Mouse (Mus musculus): Measurements from ENCODE around the gene Brinp1.
"Not testable (repeated sequence)": the region's sequence is repeated elsewhere in the genome, so short reads cannot be mapped to it uniquely, and the experiment has no call there.

The Brinp1 gene

DNA sequence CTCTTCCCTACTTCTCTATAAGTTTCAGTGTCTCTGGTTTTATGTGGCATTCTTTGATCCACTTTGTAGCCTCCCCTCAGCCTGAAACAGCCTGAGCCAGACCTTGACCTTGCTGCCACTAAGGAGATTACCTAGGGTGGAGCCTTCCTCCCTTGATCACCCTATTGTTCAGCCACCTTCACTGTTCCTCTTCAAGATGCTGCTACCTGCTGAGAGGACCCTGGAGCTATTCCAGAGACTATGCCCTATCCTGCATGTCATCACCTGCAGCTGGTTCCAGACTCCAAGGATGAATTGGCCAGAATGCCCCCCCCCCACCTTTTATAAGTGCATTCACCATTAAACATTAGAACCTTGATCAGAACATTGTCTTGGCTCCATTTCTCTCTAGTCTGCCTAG is 140.2 kb downstream of the Brinp1 start:
- DNase-seq: not testable (repeated sequence)

DNA sequence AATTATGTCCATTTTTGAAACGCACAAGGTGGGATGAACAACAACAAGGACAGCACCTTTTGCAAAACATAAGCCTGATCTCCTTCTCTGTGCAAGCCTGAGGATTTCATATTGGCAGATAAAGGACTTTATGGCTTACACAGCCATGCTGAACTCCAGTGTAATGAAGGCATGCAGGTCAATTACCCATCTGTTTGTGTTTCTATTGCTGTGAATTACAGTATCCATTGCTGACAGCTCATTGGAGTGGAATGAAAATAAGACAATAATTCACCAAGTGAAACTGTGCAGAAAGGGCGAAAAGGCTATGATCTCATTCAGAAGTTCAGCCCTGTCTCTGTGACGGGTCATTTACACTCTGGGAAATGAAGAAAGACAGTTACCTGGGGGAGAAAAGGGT is 147.7 kb downstream of the Brinp1 start:
- DNase-seq: no peak

DNA sequence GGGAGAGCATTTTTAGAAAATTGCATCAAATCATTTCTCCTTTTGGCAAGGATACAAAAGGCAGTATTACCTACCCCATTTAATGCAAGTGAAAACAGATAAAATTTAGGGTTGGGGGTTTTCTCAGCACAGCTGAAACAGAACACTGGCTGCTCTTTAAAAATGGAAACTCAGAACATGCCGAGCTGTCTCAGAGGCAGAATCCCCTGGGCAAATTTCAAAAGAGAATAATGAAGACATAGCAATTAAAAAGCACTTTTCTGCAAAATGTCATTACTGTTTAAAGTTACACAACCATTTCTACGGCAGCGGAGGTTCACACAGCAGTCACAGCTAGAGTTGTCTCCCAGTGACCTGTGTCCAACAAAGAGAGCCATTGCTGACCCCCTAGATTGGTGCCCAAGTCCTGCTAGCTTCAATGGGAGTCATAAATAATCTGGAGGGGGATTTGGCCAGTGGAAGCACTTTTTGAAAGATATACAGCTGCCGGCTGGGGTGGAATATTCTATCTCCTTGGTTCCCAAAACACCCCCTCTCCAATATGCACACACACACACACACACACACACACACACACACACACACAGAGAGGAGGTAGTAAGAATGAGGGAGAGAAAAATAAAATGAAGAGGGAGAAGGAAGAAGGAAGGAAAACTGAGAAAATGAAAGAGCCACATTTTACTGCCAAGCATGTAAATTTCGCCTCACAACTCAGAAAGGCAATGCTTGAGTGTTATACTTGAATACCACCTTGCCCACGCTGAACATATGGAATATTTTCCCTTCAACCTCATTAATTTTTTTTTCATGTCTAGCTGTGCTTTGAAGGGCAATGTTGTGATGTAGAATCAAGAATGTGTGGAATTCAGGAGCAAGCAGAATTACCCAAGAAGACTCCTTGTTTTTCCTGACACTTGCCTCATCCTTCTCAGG is 152.0 kb downstream of the Brinp1 start:
- DNase-seq: no peak

DNA sequence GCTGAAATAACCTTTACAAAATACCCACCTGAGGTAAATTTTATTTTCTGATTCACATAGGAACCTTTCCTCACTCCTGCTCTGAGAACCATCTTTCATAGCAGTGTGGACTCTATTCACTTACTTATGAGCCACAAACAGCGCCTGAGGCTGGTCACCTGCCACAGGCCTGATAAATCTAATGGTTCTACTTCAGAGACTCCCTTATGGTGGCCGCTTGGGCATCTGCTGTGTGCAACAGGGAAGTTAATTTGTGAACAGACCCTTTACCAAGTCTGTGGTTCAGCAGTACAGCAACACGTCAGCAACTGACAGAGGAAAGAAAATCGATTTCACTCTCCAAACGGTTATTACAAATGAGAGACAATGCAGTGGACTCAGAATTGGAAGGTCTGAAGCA is 164.2 kb downstream of the Brinp1 start:
- no peak for DNase-seq

DNA sequence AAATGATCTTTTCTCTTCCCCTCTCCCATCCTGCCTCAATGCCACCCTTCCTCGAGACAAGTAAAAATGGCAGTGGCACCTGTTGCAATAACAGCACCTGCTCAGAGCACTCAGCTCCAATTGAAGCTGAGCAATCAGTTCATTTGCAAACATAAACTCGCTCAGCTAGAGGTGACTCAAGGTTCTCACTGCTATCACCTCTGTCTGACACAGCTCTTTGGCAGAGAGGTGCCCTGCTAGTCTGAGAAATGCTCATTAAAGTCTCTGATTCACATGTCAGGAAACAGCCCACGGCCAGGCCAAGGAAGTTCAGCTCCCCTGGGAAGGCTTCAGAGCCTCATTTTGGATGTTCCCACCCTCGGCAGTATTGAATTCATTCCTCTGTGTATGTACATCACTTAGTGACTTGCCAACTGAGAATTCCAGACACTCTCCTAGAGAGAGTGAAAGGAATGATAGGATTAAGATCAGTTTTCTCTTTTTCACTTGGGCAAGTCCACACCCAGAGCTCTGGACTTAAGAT is 165.7 kb downstream of the Brinp1 start:
- DNase-seq: no peak

DNA sequence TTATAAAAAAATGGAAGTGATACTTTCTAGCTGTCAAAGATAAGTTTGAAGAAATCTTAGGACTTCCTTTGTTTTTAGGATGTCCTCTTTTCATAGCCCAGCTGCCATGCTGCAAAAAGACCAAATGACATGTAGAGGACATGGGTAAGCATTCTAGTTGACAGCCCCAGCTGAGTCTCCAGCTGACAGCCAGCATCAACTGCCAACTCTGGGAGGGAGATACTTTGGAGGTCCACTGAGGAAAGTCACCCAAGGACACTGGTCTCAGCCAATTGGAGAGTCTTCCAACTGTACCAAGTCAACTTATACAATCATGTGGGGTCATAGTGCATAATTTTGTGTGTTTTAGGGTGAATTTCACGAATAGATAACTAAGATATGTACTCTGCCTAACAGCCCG is 166.6 kb downstream of the Brinp1 start:
- no peak for DNase-seq

DNA sequence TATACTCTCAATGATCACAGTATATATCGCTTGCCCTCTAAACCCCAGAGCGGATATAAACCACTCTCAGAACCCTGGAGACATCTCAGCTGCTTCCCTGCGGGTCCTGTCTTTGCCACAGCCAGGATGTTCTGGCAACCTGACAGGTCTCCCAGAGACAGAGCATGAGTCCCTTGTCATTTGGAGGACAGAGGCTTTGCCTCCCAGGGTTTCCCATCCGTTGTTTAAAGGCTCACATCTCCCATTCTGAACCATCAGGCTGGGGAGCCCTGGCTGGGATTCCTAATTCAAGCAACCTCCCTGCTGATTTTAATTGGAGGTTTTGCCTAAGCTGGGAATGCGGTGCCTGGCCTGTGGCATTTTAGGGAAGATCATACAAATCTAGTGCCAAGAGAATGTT is 185.9 kb downstream of the Brinp1 start:
- DNase-seq: peak; percentile 79

DNA sequence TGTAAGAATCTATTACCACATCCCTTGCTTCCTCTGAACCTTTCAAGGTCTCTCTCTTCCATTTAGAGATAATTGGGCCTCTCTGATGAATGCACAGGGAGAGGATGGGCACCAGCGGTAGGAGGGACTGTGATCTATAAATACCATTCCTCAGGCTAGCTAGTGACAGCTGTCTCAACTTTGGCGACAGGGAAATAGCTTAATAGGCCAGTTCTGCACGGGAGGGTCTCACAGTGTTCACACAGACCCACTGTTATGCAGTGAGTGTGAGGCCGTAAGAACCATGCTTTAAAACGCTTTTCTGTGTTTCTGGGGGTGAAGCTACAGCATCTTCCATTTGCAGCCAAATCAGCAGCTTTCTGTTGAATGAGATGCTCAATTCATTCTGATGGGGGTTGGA is 186.8 kb downstream of the Brinp1 start:
- no peak for DNase-seq

DNA sequence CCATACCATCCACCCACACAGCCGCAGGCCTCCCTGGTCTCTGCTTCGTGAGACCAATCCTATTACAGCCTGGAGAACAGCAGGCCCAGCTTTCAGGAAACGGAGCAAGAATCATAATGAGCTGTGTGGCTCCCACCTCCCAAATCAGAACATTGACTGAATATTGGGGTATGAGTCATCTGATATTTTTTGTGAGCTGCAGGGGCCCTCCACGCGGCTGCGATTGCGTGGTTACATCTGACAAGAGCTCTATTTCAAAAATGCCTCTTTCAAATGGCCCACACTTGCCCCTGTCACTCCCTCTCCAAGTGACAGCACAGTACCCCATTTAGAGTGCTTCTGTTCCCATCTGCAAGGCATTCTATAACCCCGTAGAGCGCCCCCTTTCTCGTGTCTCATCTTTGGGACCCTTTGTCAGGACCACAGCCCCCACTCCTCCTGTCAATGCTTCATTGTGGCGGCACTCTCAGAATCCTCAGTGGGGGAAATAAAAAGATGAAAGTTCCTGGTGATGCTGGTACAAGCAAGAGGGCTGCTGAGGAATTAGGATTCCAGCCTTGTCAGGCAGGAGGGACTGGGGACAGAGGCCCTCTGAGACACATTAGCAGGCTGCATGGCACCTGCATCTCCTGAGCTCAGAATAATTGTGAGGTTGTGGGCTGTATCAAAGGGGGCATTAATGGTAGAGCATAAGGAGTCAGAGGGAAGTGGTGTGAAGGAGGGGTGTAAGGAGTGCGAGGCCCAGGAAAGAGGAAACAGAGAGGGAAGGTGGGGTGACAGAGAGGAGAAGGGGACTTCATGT is 188.2 kb downstream of the Brinp1 start:
- DNase-seq: no peak

DNA sequence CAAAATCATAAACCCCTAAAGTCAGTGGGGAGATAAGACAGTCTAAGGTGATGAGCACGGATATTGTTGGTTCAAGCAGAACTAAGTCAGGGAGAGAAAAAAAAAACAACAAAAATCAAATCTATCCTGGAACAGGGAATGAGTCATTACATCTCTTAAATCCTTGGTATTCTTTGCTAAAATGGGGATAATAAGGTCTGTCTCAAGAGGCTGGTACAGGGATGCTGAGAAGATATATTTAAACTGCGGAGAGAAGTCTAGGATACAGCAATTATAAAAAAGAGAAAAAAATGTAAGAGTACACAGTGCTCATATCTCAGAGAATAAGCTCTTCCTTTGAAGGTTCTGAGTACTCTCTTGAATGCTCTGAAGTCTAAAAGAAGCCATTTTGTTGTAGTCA is 189.3 kb downstream of the Brinp1 start:
- no peak for DNase-seq

DNA sequence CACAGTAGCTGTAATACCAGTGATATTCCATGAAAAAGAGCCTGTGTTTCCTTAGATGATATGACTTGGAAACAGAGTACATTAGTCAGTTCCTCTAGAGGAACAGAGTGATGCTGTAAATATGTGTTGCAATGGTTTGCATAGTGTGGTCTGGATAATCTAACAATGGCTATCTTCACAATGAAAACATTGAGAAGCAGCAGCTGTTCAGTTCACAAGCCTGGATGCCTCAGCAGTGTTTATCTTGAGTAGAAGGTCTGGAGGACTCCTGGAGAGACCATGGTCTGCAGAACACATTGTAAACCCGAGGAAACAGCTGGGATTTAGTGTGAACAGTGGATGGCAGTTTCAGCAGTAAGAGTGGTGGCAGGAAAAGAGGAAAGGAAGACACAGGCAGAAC is 233.2 kb downstream of the Brinp1 start:
- no peak for DNase-seq

All from cerebellum, adult 11 months (tissue).